Mouse (Mus musculus) gonadal fat pad, adult 2 months (tissue): ENCODE measurements around the gene Prune2. TPM values are rescaled to one million over a fixed set of nuclear protein-coding genes. Genes with fewer than 3 reads are reported as not detected.

Experiments used
- DNase-seq: peaks from one replicate; pipeline ENCODE4 v3.0.0-alpha.2; 2012; ENCODE audit warnings: low read depth
- polyA plus RNA-seq: library from polyadenylated mRNA; depleted of rRNA; stranded (reverse); fragments of >200 nt; gene quantifications from 2 replicates; pipeline ENCODE4 v1.2.3, GENCODE M21; 2012; rRNA removed

Gene Prune2
- polyA plus RNA-seq, 1 experiment = 2.9 TPM

GRCm38 (mm10) chr19:17256867-17257266, 300.9 kb downstream of the Prune2 start:
- no peak for DNase-seq

DNA sequence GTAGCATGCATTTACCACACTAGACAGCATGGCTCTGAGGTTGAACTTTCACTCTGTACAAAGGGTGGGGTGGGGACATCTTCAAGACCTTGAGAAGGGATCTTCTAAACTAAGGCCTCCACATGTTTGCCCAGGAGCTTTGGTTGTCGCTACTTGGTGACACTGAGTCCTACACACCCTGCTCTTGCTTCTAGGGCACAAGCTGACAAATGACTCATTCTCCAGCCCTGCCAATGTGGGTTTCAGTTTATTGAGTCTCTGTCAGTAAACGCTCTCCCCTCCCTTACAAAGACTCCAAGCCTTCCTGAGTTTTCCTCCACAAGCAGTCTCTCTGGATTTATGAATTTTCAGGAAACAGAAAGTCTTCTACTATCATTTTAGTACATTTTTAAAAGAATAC, 307.3 kb downstream of the Prune2 start:
- no peak for DNase-seq

DNA sequence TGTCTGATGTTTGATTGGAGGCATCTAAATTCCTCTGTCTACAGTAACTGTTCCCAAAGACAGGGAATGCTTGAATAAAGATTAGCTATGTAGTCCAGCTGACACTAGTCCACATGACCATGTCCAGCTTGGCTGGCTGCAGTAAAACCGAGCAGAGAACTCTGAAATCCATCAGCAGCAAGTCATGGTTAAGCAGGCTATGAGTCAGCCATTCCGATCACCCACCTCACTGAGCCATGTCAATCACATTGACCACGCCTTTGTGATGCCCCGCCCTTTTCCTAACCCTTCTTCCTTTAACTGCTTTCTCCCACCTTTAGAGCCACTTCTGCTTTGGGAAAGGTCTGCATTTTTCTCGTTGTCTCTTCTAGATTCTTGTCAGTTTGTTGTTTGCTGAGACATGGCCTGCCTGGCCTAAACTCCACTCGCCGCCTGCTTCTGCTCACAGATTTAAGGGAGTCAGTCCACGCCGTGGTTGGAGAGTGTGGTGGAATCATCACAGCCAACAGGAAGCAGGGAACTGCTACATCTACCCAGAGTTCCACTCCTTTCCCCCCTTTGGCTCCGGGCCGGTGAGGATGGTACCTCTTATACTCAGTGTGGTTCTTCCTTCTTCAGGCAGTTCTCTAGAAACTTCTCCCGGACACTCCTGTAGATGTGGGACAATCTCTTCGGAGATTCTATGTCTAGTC, 307.9 kb downstream of the Prune2 start:
- DNase-seq = no peak

DNA sequence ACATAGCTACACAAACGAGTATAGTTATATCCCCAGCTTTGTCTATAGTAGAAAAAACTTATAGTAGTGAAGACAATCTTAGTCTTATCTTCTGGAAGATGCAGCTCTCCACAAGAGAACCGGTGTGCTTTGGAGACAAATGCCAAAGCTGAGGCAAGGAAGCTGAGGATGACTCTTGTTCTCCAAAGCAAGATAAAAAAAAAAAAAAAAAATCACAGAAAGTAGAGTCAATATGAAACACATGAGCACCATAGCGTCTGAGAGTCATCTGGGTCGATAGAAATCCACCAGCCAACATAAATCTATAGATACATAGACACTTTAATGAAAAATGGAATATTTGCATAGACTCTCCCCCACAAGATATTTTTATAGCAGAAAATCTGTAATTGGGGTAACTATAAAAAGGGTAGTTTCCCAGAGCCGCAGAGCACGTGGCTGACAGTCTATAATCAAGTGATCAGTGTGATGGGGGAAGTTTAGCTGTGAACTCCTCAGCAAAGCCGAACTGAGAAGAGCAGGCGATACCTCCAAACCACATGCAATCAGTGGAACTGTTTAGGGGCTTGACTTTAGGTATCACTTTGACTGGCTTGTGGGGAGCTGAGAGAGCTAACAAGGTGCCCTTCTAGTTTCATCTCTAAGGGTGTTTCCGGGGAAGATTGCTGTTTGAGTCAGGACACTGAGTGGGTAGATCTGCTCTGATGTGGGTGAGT, 308.7 kb downstream of the Prune2 start:
- no peak for DNase-seq

GRCm38 (mm10) chr19:17268669-17269068, 312.8 kb downstream of the Prune2 start:
- no peak for DNase-seq

DNA sequence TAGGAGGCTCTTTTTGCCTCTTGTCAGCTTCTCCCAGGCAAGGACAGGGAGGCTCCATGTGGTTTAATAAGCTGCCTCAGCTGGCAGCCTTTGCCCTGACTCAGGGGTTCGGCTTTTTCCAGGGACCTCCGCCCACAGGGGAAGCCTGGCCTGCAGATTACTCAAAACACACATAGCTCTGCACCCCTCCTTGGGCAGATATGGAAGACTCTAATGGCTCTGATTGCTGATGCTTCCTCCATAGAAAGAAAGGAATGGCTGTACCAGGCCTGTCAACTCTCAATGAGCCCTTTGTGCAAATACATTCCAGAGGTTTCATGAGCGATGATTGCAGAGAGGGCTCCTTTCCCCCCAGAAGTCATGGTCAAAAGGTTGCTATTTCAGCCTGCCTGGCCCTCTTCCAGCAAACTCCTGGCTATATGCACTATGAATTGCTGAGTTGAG, 315.3 kb downstream of the Prune2 start:
- no peak for DNase-seq

DNA sequence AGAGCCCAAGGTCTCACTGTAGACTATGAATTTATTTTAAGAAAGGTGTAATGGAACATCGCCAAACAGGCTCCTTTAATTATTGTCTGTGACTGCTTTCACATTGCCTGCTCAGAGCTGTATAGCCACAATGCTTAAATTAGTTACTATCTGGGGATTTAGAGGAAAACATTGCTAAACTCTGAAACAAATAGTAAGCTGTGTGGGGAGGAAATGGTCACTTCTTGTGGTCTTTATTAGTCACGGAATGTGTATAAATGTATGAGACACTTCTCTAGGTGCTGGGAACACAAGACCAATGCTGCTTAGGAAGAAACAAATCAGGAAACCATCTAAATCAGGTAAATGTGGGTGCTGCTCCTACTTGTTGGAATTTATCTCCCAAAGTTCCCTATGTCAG, 317.1 kb downstream of the Prune2 start:
- DNase-seq = no peak

Other genes starting within 250 kb of the Prune2 start
- gene Vps13a, start 175.2 kb upstream of the Prune2 start, polyA plus RNA-seq = 4.8 and 5.0 TPM in 2 replicates
- not detected in 2 replicates for gene Foxb2, start 82.3 kb upstream of the Prune2 start, polyA plus RNA-seq